Mouse (Mus musculus) CH12F3 (cell line): Measurements from ENCODE around the gene Mier3.

ENCODE experiments used
- in situ Hi-C: fragments of 300-500 bp; cut with MboI; formaldehyde crosslinking; loops from 2 replicates; pipeline ENCODE4 v1.14.3; 2020; ENCODE audit warnings: low sequenced_read_pairs

Mier3 gene

GRCm38 (mm10) chr13:111680679-111681078 is at the start of gene Mier3:
Mier3 (plus strand) TSS chr13:111680979.
- in situ Hi-C loops, result no loop called here

- in situ Hi-C loops, result no loop called here
These were observed 46.3 kb upstream of the Mier3 start for GRCm38 (mm10) chr13:111634163-111635160.

GRCm38 (mm10) chr13:111640319-111640718 is 40.5 kb upstream of the Mier3 start:
- in situ Hi-C loops, result no loop called here

- in situ Hi-C loops, result no loop called here
These were observed 37.1 kb upstream of the Mier3 start for GRCm38 (mm10) chr13:111643636-111644035.

GRCm38 (mm10) chr13:111646204-111646603 is 34.6 kb upstream of the Mier3 start:
- in situ Hi-C loops, result no loop called here

- in situ Hi-C loops, result no loop called here
These were observed 33.5 kb upstream of the Mier3 start for GRCm38 (mm10) chr13:111647279-111647678.

GRCm38 (mm10) chr13:111651020-111651419 is 29.8 kb upstream of the Mier3 start:
- in situ Hi-C loops, result no loop called here

GRCm38 (mm10) chr13:111655273-111655672 is 25.5 kb upstream of the Mier3 start:
- in situ Hi-C loops, result no loop called here

GRCm38 (mm10) chr13:111655856-111656255 is 24.9 kb upstream of the Mier3 start:
- in situ Hi-C loops, result no loop called here

GRCm38 (mm10) chr13:111656309-111656708 is 24.5 kb upstream of the Mier3 start:
- in situ Hi-C loops, result no loop called here

- in situ Hi-C loops, result no loop called here
These were observed 24.0 kb upstream of the Mier3 start for GRCm38 (mm10) chr13:111656769-111657168.

- in situ Hi-C loops, result no loop called here
These were observed 22.1 kb upstream of the Mier3 start for GRCm38 (mm10) chr13:111658501-111659280.

GRCm38 (mm10) chr13:111659430-111659829 is 21.3 kb upstream of the Mier3 start:
- in situ Hi-C loops, result no loop called here

GRCm38 (mm10) chr13:111660072-111660471 is 20.7 kb upstream of the Mier3 start:
- in situ Hi-C loops, result no loop called here

- in situ Hi-C loops, result no loop called here
These were observed 20.2 kb upstream of the Mier3 start for GRCm38 (mm10) chr13:111660556-111660955.

GRCm38 (mm10) chr13:111668016-111668415 is 12.8 kb upstream of the Mier3 start:
- in situ Hi-C loops, result no loop called here

- in situ Hi-C loops, result no loop called here
These were observed 3.9 kb upstream of the Mier3 start for GRCm38 (mm10) chr13:111676841-111677240.

- in situ Hi-C loops, result no loop called here
These were observed 3.4 kb downstream of the Mier3 start for GRCm38 (mm10) chr13:111684056-111684625.

GRCm38 (mm10) chr13:111685751-111686462 is 5.1 kb downstream of the Mier3 start:
- in situ Hi-C loops, result no loop called here

GRCm38 (mm10) chr13:111686522-111687284 is 5.9 kb downstream of the Mier3 start:
- in situ Hi-C loops, result no loop called here
